Mouse (Mus musculus) lung, postnatal 25 days (tissue): ENCODE data around the gene Mrpl44.

Experiments used
- DNase-seq: peaks from one replicate; pipeline ENCODE4 v3.0.0; 2022; ENCODE audit warnings: low spot score

The Mrpl44 gene

GRCm38 (mm10) chr1:79775927-79776458, at the start of gene Mrpl44, which contains the start of gene Wdfy1:
Mrpl44 (plus strand) TSS chr1:79776018.
Wdfy1 (minus strand) TSS chr1:79776143.
- peak; percentile 97 for DNase-seq

GRCm38 (mm10) chr1:79734794-79735193, 41.0 kb upstream of the Mrpl44 start:
- DNase-seq, result no peak

- no peak for DNase-seq
Measured at GRCm38 (mm10) chr1:79736408-79736807, 39.4 kb upstream of the Mrpl44 start.

- no peak for DNase-seq
Measured at GRCm38 (mm10) chr1:79739726-79740125, 36.1 kb upstream of the Mrpl44 start.

- no peak for DNase-seq
Measured at GRCm38 (mm10) chr1:79741002-79741401, 34.8 kb upstream of the Mrpl44 start.

- DNase-seq, result no peak
Measured at GRCm38 (mm10) chr1:79742949-79743348, 32.9 kb upstream of the Mrpl44 start.

GRCm38 (mm10) chr1:79743385-79743784, 32.4 kb upstream of the Mrpl44 start:
- DNase-seq, result no peak

GRCm38 (mm10) chr1:79746056-79746455, 29.8 kb upstream of the Mrpl44 start:
- peak; percentile 88 for DNase-seq

- peak; percentile 76 for DNase-seq
Measured at GRCm38 (mm10) chr1:79751186-79751585, 24.6 kb upstream of the Mrpl44 start.

- DNase-seq, result peak; percentile 34
Measured at GRCm38 (mm10) chr1:79752015-79752695, 23.7 kb upstream of the Mrpl44 start.

GRCm38 (mm10) chr1:79752714-79753340, 23.0 kb upstream of the Mrpl44 start:
- no peak for DNase-seq

- no peak for DNase-seq
Measured at GRCm38 (mm10) chr1:79753456-79753855, 22.4 kb upstream of the Mrpl44 start.

GRCm38 (mm10) chr1:79754936-79755335, 20.9 kb upstream of the Mrpl44 start:
- DNase-seq, result no peak

- DNase-seq, result no peak
Measured at GRCm38 (mm10) chr1:79755376-79755775, 20.4 kb upstream of the Mrpl44 start.

- no peak for DNase-seq
Measured at GRCm38 (mm10) chr1:79756417-79756816, 19.4 kb upstream of the Mrpl44 start.

- no peak for DNase-seq
Measured at GRCm38 (mm10) chr1:79757161-79757560, 18.7 kb upstream of the Mrpl44 start.

GRCm38 (mm10) chr1:79757597-79757996, 18.2 kb upstream of the Mrpl44 start:
- DNase-seq, result no peak

GRCm38 (mm10) chr1:79759006-79759405, 16.8 kb upstream of the Mrpl44 start:
- no peak for DNase-seq

- DNase-seq, result no peak
Measured at GRCm38 (mm10) chr1:79759436-79759972, 16.3 kb upstream of the Mrpl44 start.

- DNase-seq, result no peak
Measured at GRCm38 (mm10) chr1:79760656-79761055, 15.2 kb upstream of the Mrpl44 start.

- peak; percentile 86 for DNase-seq
Measured at GRCm38 (mm10) chr1:79761106-79761916, 14.5 kb upstream of the Mrpl44 start.

- no peak for DNase-seq
Measured at GRCm38 (mm10) chr1:79761917-79762271, 13.9 kb upstream of the Mrpl44 start.
